Mouse (Mus musculus) lung, postnatal 0 days (tissue): ENCODE data around the gene Otx2.

Source experiments
- CTCF ChIP-seq: IDR thresholded peaks from 2 replicates; pipeline ENCODE4 v1.5.1; 2016; ENCODE audit warnings: antibody characterized with exemption, mild to moderate bottlenecking
- EP300 ChIP-seq: IDR thresholded peaks from 2 replicates; pipeline ENCODE4 v1.6.1; 2016; ENCODE audit warnings: antibody characterized with exemption, mild to moderate bottlenecking, control low read depth

DNA sequence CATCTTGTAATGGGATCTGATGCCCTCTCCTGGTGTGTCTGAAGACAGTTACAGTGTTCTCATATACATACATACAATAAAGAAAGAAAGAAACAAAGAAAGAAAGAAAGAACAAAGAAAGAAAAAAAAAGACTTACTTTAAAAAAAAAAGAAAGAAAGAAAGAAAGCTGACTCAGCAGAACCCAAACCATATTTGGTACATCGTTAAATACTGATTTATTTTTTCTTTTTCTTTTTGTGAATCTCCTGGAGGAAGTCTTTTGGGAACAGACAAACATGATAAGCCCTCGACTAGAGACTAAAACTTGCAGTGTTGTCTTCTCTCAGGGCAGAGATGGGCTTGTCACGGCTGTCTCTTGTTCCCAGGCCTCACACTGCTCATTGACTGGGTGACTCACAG is 45.7 kb upstream of the Otx2 start:
- TF ChIP-seq CTCF (no peak), EP300 (no peak)
